Mouse (Mus musculus) granulocyte monocyte progenitor cell, adult 5-6 weeks (primary cell): Measurements from ENCODE around the gene Maoa. TPM values are rescaled to one million over a fixed set of nuclear protein-coding genes. Genes with fewer than 3 reads are reported as not detected.

Source experiments
- ATAC-seq: replicated peaks from 2 replicates; pipeline ENCODE4 v1.8.0; 2016; ENCODE audit warnings: mild to moderate bottlenecking, moderate TSS enrichment, inconsistent platforms; ENCODE audit not compliant: poor library complexity, severe bottlenecking
- total RNA-seq, 2 experiments: library from RNA; stranded (forward) in 1 of 2; stranded (reverse) in 1 of 2; fragments of 200-712, 200-1000 nt in 1 of 2; fragments of >200 nt in 1 of 2; fragmentation: Nextera tagmentation in 1 of 2; gene quantifications; 2 replicates each; pipeline ENCODE4 v1.2.3; 2014 to 2017

The Maoa gene
- total RNA-seq (2014; fragmentation: Nextera tagmentation): 6.3 and 11.0 TPM in 2 replicates
- 16.6 and 16.7 TPM in 2 replicates for total RNA-seq (2017)

DNA sequence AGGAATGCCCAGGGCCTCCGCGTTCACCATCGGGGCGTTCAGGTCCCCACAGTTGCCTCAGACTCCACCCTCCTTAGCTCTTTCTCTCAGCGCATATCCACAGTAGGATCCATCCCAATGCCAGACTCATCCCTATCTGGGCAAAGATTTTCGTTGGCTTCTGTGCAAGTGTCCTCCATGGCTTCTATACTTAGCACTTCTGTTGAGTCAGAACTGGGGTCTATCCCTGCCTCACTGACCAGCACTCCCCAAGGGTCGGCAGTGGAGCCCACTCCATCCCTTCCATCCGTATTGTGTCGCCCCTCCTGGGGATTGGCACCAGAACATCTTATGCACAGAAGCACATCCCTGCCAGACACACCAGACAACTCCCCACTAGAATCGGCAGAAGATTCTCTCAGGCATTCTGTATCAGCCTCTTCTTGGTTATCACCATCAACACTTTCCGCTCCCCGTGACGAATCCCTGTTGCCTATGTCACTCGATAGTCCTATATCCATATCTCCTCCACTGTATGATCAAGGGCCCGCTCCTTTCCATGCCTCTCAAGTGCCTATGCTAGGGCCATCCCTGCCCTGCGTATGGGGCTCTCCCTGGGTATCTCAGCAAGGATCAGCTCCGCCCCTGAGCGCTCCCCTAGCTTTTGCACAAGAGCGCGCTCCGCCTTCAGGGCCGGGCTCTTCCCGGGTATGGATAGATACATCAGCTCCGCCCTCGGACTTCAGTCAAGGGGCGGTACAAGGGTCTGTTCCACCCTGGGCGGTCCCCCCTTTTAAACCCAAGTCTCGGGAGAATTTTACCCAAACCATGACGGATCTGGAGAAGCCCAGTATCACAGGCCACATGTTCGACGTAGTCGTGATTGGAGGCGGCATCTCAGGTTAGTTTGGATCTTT lies at the start of gene Maoa:
TSS of gene Maoa (plus strand) at position 665 of the 896 bp plus-strand sequence.
- ATAC-seq: peak; percentile 81

GRCm38 (mm10) chrX:16618225-16619033 lies 1.1 kb upstream of the Maoa start:
- ATAC-seq: peak; percentile 89

DNA sequence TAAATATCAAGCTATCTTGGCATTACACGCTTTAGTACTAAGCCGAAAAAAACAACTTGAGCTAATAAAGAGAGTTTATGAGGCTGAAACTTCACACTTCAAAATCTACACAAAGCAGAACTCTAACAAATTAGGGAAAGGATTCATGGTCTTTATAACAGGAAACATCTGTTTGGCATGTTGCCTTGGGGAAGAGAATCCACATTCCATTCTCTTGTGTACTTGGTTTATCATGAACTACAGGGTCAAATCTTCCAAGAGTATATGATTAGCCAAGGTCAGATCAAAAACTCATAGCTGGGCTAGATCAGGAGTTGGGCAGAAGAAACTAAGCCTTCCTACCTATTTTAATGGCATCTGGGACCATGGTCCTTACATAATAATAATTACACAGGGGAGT lies 37.0 kb downstream of the Maoa start:
- ATAC-seq: no peak

DNA sequence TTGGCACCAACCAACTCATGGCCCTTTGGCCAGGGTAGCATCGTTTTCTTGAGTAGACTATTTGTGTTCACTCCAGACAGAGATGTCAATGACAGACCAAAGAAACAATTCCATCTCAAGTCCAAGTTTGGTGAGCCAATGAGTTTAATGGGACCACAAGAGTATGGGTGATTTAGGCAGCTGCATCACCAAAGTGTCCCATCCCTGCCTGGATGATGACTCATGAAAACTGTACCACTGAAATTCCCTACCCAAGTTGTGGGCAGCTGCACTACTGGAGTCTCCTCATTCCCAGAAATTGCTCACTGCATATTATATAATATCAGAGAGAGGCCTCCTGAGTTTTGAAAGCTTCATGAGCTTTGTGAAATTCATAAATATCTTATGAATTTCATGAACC lies 86.6 kb downstream of the Maoa start:
- no peak for ATAC-seq

GRCm38 (mm10) chrX:16714033-16714432 lies 94.5 kb downstream of the Maoa start:
- no peak for ATAC-seq

Other genes with a start within 250 kb of the Maoa start
- gene Cypt1, start 96.8 kb upstream of the Maoa start, total RNA-seq (2014; fragmentation: Nextera tagmentation): not detected in 2 replicates
- not detected in 2 replicates for gene Cypt1, start 96.8 kb upstream of the Maoa start, total RNA-seq (2017)
- not detected in 2 replicates for gene Maob, start 197.7 kb downstream of the Maoa start, total RNA-seq (2014; fragmentation: Nextera tagmentation)
- gene Maob, start 197.7 kb downstream of the Maoa start, total RNA-seq (2017): not detected in 2 replicates